Mouse (Mus musculus) liver, embryonic 16.5 days (tissue): Measurements from ENCODE around the gene 4930579F01Rik. TPM values are rescaled to one million over a fixed set of nuclear protein-coding genes. Genes with fewer than 3 reads are reported as not detected.

Source experiments
- ATAC-seq: fragments of 200-750 bp; cut with Nextera tagmentation; 2 replicates; pipeline ENCODE4 v1.8.0; 2017; ENCODE audit warnings: low read depth, mild to moderate bottlenecking, moderate number of reproducible peaks, moderate library complexity
- H3K27ac ChIP-seq: fragments of 300-500 bp; sonication (generic); 2 replicates; pipeline ENCODE4 v1.5.1; 2014; ENCODE audit warnings: mild to moderate bottlenecking, low read length
- H3K27me3 ChIP-seq: fragments of 300-500 bp; sonication (generic); 2 replicates; pipeline ENCODE4 v1.6.1; 2014; ENCODE audit warnings: low read depth, low read length, mixed read lengths; ENCODE audit not compliant: control insufficient read depth, insufficient read depth
- H3K36me3 ChIP-seq: fragments of 300-500 bp; sonication (generic); 2 replicates; pipeline ENCODE4 v1.6.1; 2014; ENCODE audit warnings: mild to moderate bottlenecking; ENCODE audit not compliant: control insufficient read depth, insufficient read depth
- H3K4me1 ChIP-seq: fragments of 300-500 bp; sonication (generic); 2 replicates; pipeline ENCODE4 v1.6.1; 2014; ENCODE audit warnings: low read depth, low read length, mixed read lengths; ENCODE audit not compliant: control insufficient read depth
- H3K4me2 ChIP-seq: fragments of 300-500 bp; sonication (generic); 2 replicates; pipeline ENCODE4 v1.6.1; 2014; ENCODE audit warnings: low read depth, low read length, mixed read lengths
- H3K4me3 ChIP-seq: fragments of 300-500 bp; sonication (generic); 2 replicates; pipeline ENCODE4 v1.5.1; 2014; ENCODE audit warnings: low read depth, mild to moderate bottlenecking, low read length
- H3K9ac ChIP-seq: fragments of 300-500 bp; sonication (generic); 2 replicates; pipeline ENCODE4 v1.6.1; 2014; ENCODE audit warnings: low read depth, low read length
- H3K9me3 ChIP-seq: fragments of 300-500 bp; sonication (generic); replicated peaks from 2 replicates; pipeline ENCODE4 v1.6.1; 2016; ENCODE audit warnings: low read length; ENCODE audit not compliant: control insufficient read depth
- WGBS: fragments of 180-500 bp; shearing (Covaris S2); extraction: QIAGEN DNeasy Blood & Tissue Kit; methylation state at CpG from one replicate; pipeline ENCODE4 v1.1.7; 2014; ENCODE audit not compliant: insufficient replicate concordance; 5-methylcytosine and 5-hydroxymethylcytosine counted together
- polyA plus RNA-seq: library from polyadenylated mRNA; unstranded; fragments of >200 nt; fragmentation: Nextera tagmentation; extraction: Ambion mirVana; gene quantifications from 2 replicates; pipeline ENCODE4 v1.2.1, GENCODE M21; 2015

4930579F01Rik gene
- polyA plus RNA-seq, 1 experiment from 2014 or later, result not detected

- H3K9me3 ChIP-seq, result no peaks in the 10 kb centered on the region
- H3K27ac ChIP-seq, result no peak overlapping the region
- 69% methylated on average over 6 of the region's 6 CpGs for WGBS
- no peaks in the 10 kb centered on the region for H3K4me1 ChIP-seq
- no peak overlapping the region for H3K4me2 ChIP-seq
- H3K36me3 ChIP-seq, result no peaks in the 10 kb centered on the region
- no peak overlapping the region for H3K9ac ChIP-seq
- H3K27me3 ChIP-seq, result no peaks in the 10 kb centered on the region
- no peak for ATAC-seq
- no peak overlapping the region for H3K4me3 ChIP-seq
These were observed 18.1 kb downstream of the 4930579F01Rik start for GRCm38 (mm10) chr3:138175551-138175950.

GRCm38 (mm10) chr3:138173291-138173690, 20.3 kb downstream of the 4930579F01Rik start:
- H3K27me3 ChIP-seq, result no peaks in the 10 kb centered on the region
- H3K9ac ChIP-seq, result no peak overlapping the region
- H3K9me3 ChIP-seq, result no peaks in the 10 kb centered on the region
- no peak overlapping the region for H3K4me3 ChIP-seq
- H3K4me2 ChIP-seq, result no peak overlapping the region
- no peak overlapping the region for H3K27ac ChIP-seq
- no peaks in the 10 kb centered on the region for H3K4me1 ChIP-seq
- 72% methylated on average over 10 of the region's 10 CpGs for WGBS
- H3K36me3 ChIP-seq, result no peaks in the 10 kb centered on the region
- ATAC-seq, result no peak

- no peaks in the 10 kb centered on the region for H3K36me3 ChIP-seq
- no peak overlapping the region for H3K9ac ChIP-seq
- no peak overlapping the region for H3K27ac ChIP-seq
- H3K4me3 ChIP-seq, result no peak overlapping the region
- no peaks in the 10 kb centered on the region for H3K9me3 ChIP-seq
- no peak overlapping the region for H3K4me2 ChIP-seq
- WGBS, result 44% methylated on average over 4 of the region's 4 CpGs
- no peak for ATAC-seq
- no peaks in the 10 kb centered on the region for H3K27me3 ChIP-seq
- no peaks in the 10 kb centered on the region for H3K4me1 ChIP-seq
These were observed 31.0 kb downstream of the 4930579F01Rik start for GRCm38 (mm10) chr3:138162553-138163183.

GRCm38 (mm10) chr3:138161623-138162022, 32.0 kb downstream of the 4930579F01Rik start:
- Histone ChIP-seq H3K4me3 (no peak overlapping the region), H3K4me1 (no peaks in the 10 kb centered on the region), H3K27ac (no peak overlapping the region), H3K27me3 (no peaks in the 10 kb centered on the region), H3K9ac (no peak overlapping the region), H3K9me3 (no peaks in the 10 kb centered on the region), H3K36me3 (no peaks in the 10 kb centered on the region), H3K4me2 (no peak overlapping the region)
- 75% methylated on average over 10 of the region's 10 CpGs for WGBS
- ATAC-seq, result no peak

GRCm38 (mm10) chr3:138156651-138157050, 37.0 kb downstream of the 4930579F01Rik start:
- Histone ChIP-seq H3K4me2 (no peak overlapping the region), H3K36me3 (peaks cover 2% of the 10 kb centered on the region; the same call in 1 of the 2 replicates), H3K4me3 (no peak overlapping the region), H3K9ac (no peak overlapping the region), H3K9me3 (no peaks in the 10 kb centered on the region), H3K27ac (no peak overlapping the region), H3K4me1 (no peaks in the 10 kb centered on the region), H3K27me3 (no peaks in the 10 kb centered on the region)
- WGBS, result 79% methylated on average over 10 of the region's 10 CpGs
- ATAC-seq, result no peak

- H3K4me2 ChIP-seq, result no peak overlapping the region
- H3K9ac ChIP-seq, result no peak overlapping the region
- WGBS, result 71% methylated on average over 4 of the region's 4 CpGs
- no peak overlapping the region for H3K4me3 ChIP-seq
- H3K27me3 ChIP-seq, result no peaks in the 10 kb centered on the region
- no peaks in the 10 kb centered on the region for H3K4me1 ChIP-seq
- no peak for ATAC-seq
- no peaks in the 10 kb centered on the region for H3K9me3 ChIP-seq
- H3K36me3 ChIP-seq, result peaks cover 2% of the 10 kb centered on the region; the same call in 1 of the 2 replicates
- H3K27ac ChIP-seq, result no peak overlapping the region
These were observed 38.6 kb downstream of the 4930579F01Rik start for GRCm38 (mm10) chr3:138155062-138155461.

GRCm38 (mm10) chr3:138148811-138149210, 44.8 kb downstream of the 4930579F01Rik start:
- Histone ChIP-seq H3K27ac (no peak overlapping the region), H3K4me1 (no peaks in the 10 kb centered on the region), H3K9me3 (no peaks in the 10 kb centered on the region), H3K9ac (no peak overlapping the region), H3K4me3 (no peak overlapping the region), H3K27me3 (no peaks in the 10 kb centered on the region), H3K36me3 (peaks cover 6% of the 10 kb centered on the region), H3K4me2 (no peak overlapping the region)
- ATAC-seq, result no peak
- 79% methylated on average over 2 of the region's 2 CpGs for WGBS

GRCm38 (mm10) chr3:138144642-138145171, 48.9 kb downstream of the 4930579F01Rik start, which contains the start of gene Mttp:
Gene Mttp (minus strand): TSS chr3:138144968.
- 0 out of 2 replicates have a peak, but pooled peaks have one; percentile 7 for ATAC-seq
- WGBS, result 2% methylated on average over 8 of the region's 8 CpGs

GRCm38 (mm10) chr3:138144060-138144641, 49.5 kb downstream of the 4930579F01Rik start:
- Histone ChIP-seq H3K4me2 (peak overlapping the region; percentile 93), H3K27me3 (no peaks in the 10 kb centered on the region), H3K4me1 (no peaks in the 10 kb centered on the region; the same call in 1 of the 2 replicates), H3K36me3 (peaks cover 3% of the 10 kb centered on the region), H3K9me3 (no peaks in the 10 kb centered on the region), H3K9ac (peak overlapping the region; percentile 76), H3K4me3 (peak overlapping the region; percentile 79), H3K27ac (peak overlapping the region; percentile 97)
- under 1% methylated on average over 18 of the region's 18 CpGs for WGBS
- no peak for ATAC-seq

More at GRCm38 (mm10) chr3:138144642-138145171, 48.9 kb downstream of the 4930579F01Rik start, which contains the start of gene Mttp:
- Histone ChIP-seq H3K27ac (peak within 1 kb of the TSS; percentile 97), H3K4me3 (peak within 1 kb of the TSS; percentile 79), H3K27me3 (no peaks in the 10 kb centered on the region), H3K4me1 (no peaks in the 10 kb centered on the region; the same call in 1 of the 2 replicates), H3K9ac (peak within 1 kb of the TSS; percentile 76), H3K4me2 (peak within 1 kb of the TSS; percentile 93), H3K36me3 (peaks cover 3% of the 10 kb centered on the region), H3K9me3 (no peaks in the 10 kb centered on the region)
